Mouse (Mus musculus) cerebellum, adult 8-10 months (tissue): ENCODE data around the gene Pkd1l3.

Experiments
- DNase-seq: peaks from one replicate; pipeline ENCODE4 v3.0.0; 2022

Pkd1l3 gene

GRCm38 (mm10) chr8:109635146-109635545 is 20.8 kb downstream of the Pkd1l3 start:
- no peak for DNase-seq

- no peak for DNase-seq
Measured at GRCm38 (mm10) chr8:109638851-109639250, 24.5 kb downstream of the Pkd1l3 start.

GRCm38 (mm10) chr8:109640410-109640809 is 26.1 kb downstream of the Pkd1l3 start:
- DNase-seq: no peak

GRCm38 (mm10) chr8:109641236-109641635 is 26.9 kb downstream of the Pkd1l3 start:
- no peak for DNase-seq

GRCm38 (mm10) chr8:109647331-109647730 is 33.0 kb downstream of the Pkd1l3 start:
- DNase-seq: no peak

- DNase-seq: no peak
Measured at GRCm38 (mm10) chr8:109648469-109648868, 34.2 kb downstream of the Pkd1l3 start.

- DNase-seq: peak; percentile 10
Measured at GRCm38 (mm10) chr8:109650801-109651200, 36.5 kb downstream of the Pkd1l3 start.

- no peak for DNase-seq
Measured at GRCm38 (mm10) chr8:109656860-109657259, 42.5 kb downstream of the Pkd1l3 start.

GRCm38 (mm10) chr8:109662328-109662727 is 48.0 kb downstream of the Pkd1l3 start:
- no peak for DNase-seq

- DNase-seq: no peak
Measured at GRCm38 (mm10) chr8:109666616-109667015, 52.3 kb downstream of the Pkd1l3 start.

- DNase-seq: no peak
Measured at GRCm38 (mm10) chr8:109672656-109673055, 58.3 kb downstream of the Pkd1l3 start.

GRCm38 (mm10) chr8:109673596-109673995 is 59.3 kb downstream of the Pkd1l3 start:
- no peak for DNase-seq

- no peak for DNase-seq
Measured at GRCm38 (mm10) chr8:109675896-109676643, 61.8 kb downstream of the Pkd1l3 start.

- no peak for DNase-seq
Measured at GRCm38 (mm10) chr8:109681535-109681934, 67.2 kb downstream of the Pkd1l3 start.

GRCm38 (mm10) chr8:109682120-109682519 is 67.8 kb downstream of the Pkd1l3 start:
- no peak for DNase-seq

GRCm38 (mm10) chr8:109687248-109687647 is 72.9 kb downstream of the Pkd1l3 start:
- no peak for DNase-seq

- DNase-seq: no peak
Measured at GRCm38 (mm10) chr8:109691769-109692168, 77.5 kb downstream of the Pkd1l3 start.

GRCm38 (mm10) chr8:109692443-109693145 is 78.3 kb downstream of the Pkd1l3 start:
- DNase-seq: no peak

- DNase-seq: peak; percentile 99
Measured at GRCm38 (mm10) chr8:109693146-109693900, 79.0 kb downstream of the Pkd1l3 start, which contains the start of gene Ist1. Gene Ist1, minus strand, starts transcription at chr8:109693260.

GRCm38 (mm10) chr8:109694154-109694553 is 79.8 kb downstream of the Pkd1l3 start:
- DNase-seq: no peak

GRCm38 (mm10) chr8:109697754-109698153 is 83.4 kb downstream of the Pkd1l3 start:
- DNase-seq: no peak

GRCm38 (mm10) chr8:109698477-109698876 is 84.2 kb downstream of the Pkd1l3 start:
- no peak for DNase-seq

- DNase-seq: peak; percentile 34
Measured at GRCm38 (mm10) chr8:109704565-109705319, 90.4 kb downstream of the Pkd1l3 start.
